Mouse (Mus musculus): Measurements from ENCODE around the gene Tspoap1. TPM values are rescaled to one million over a fixed set of nuclear protein-coding genes. Genes with fewer than 3 reads are reported as not detected.

Tspoap1 gene
- polyA plus RNA-seq, 1 experiment from 2014 or later = 1.2 TPM

- ATAC-seq (no peak), DNase-seq (no peak)
- 55% methylated on average over 5 of the region's 5 CpGs for WGBS (ENCODE audit: insufficient replicate concordance)
- H3K9ac ChIP-seq (replicated peaks) = no peak overlapping the region
- H3K27ac ChIP-seq (ENCODE audit: low read depth) = no peak overlapping the region
- TF ChIP-seq CTCF (IDR thresholded peaks at IDR 0.05; ENCODE audit: low read depth) (no peak), EP300 (IDR thresholded peaks at IDR 0.05; ENCODE audit: low read depth) (no peak)
- no peak overlapping the region for H3K4me2 ChIP-seq (ENCODE audit: low read depth, low read length)
- peaks cover 4% of the 10 kb centered on the region; the same call in 1 of the 2 replicates for H3K27me3 ChIP-seq (ENCODE audit: insufficient read depth, low read length)
- no peaks in the 10 kb centered on the region for H3K4me1 ChIP-seq (ENCODE audit: insufficient read depth)
- H3K36me3 ChIP-seq (replicated peaks; ENCODE audit: insufficient read depth, low read length) = no peaks in the 10 kb centered on the region
- no peaks in the 10 kb centered on the region for H3K9me3 ChIP-seq (ENCODE audit: low read length)
- H3K4me3 ChIP-seq (ENCODE audit: low read depth, low read length) = no peak overlapping the region
These were observed 61.2 kb downstream of the Tspoap1 start for GRCm38 (mm10) chr11:87821502-87821901.

- Histone ChIP-seq H3K4me3 (ENCODE audit: low read depth, low read length) (no peak within 1 kb of the TSS), H3K4me1 (ENCODE audit: insufficient read depth) (no peaks in the 10 kb centered on the region), H3K27me3 (ENCODE audit: insufficient read depth, low read length) (no peaks in the 10 kb centered on the region), H3K9ac (replicated peaks) (no peak within 1 kb of the TSS), H3K9me3 (ENCODE audit: low read length) (no peaks in the 10 kb centered on the region), H3K36me3 (replicated peaks; ENCODE audit: insufficient read depth, low read length) (no peaks in the 10 kb centered on the region), H3K4me2 (ENCODE audit: low read depth, low read length) (no peak within 1 kb of the TSS), H3K27ac (ENCODE audit: low read depth) (no peak within 1 kb of the TSS)
- 63% methylated on average over 10 of the region's 10 CpGs for WGBS (ENCODE audit: insufficient replicate concordance)
- DNase-seq (no peak), ATAC-seq (no peak)
- TF ChIP-seq EP300 (IDR thresholded peaks at IDR 0.05; ENCODE audit: low read depth) (no peak), CTCF (IDR thresholded peaks at IDR 0.05; ENCODE audit: low read depth) (no peak)
These were observed 68.0 kb downstream of the Tspoap1 start, which contains the start of gene Lpo for GRCm38 (mm10) chr11:87828239-87828900. Gene Lpo, minus strand, starts transcription at chr11:87828289.

MicroRNAs encoded within 50 kb of the gene (microRNA counts, 519-probe panel; counts per million panel counts)
- microRNA mmu-miR-142-3p (7,196 counts per million, percentile 84 among the panel's probes with 10 or more counts), microRNA mmu-miR-142-5p (3,836 counts per million, percentile 42 among the panel's probes with 10 or more counts)

Small RNAs within 50 kb of the gene (microRNA-seq; reads per million reads assigned to microRNA genes)
- gene Mir142 = not detected
- gene Mir142b = not detected

Other genes starting within 250 kb of the Tspoap1 start
- gene Gm11492, start 193.9 kb upstream of the Tspoap1 start, polyA plus RNA-seq (2015; fragmentation: Nextera tagmentation; extraction: Ambion mirVana) = not detected in 2 replicates
- gene Sept4, start 191.6 kb upstream of the Tspoap1 start, polyA plus RNA-seq (2015; fragmentation: Nextera tagmentation; extraction: Ambion mirVana) = 21.7 and 22.0 TPM in 2 replicates
- gene Mtmr4, start 168.4 kb upstream of the Tspoap1 start, polyA plus RNA-seq (2015; fragmentation: Nextera tagmentation; extraction: Ambion mirVana) = 4.8 and 5.6 TPM in 2 replicates
- 0.04 TPM in 1 of 2 replicates, not detected in the other for gene Hsf5, start 143.4 kb upstream of the Tspoap1 start, polyA plus RNA-seq (2015; fragmentation: Nextera tagmentation; extraction: Ambion mirVana)
- 4.2 and 5.8 TPM in 2 replicates for gene Rnf43, start 97.8 kb upstream of the Tspoap1 start, polyA plus RNA-seq (2015; fragmentation: Nextera tagmentation; extraction: Ambion mirVana)
- 114 and 120 TPM in 2 replicates for gene Supt4a, start 23.0 kb upstream of the Tspoap1 start, polyA plus RNA-seq (2015; fragmentation: Nextera tagmentation; extraction: Ambion mirVana)
- 250 and 274 TPM in 2 replicates for gene Mpo, start 33.0 kb downstream of the Tspoap1 start, polyA plus RNA-seq (2015; fragmentation: Nextera tagmentation; extraction: Ambion mirVana)
- gene Lpo, start 67.7 kb downstream of the Tspoap1 start, polyA plus RNA-seq (2015; fragmentation: Nextera tagmentation; extraction: Ambion mirVana) = not detected in 2 replicates
- gene Mks1, start 92.7 kb downstream of the Tspoap1 start, polyA plus RNA-seq (2015; fragmentation: Nextera tagmentation; extraction: Ambion mirVana) = 1.4 and 2.1 TPM in 2 replicates
- 0.52 and 0.65 TPM in 2 replicates for gene Epx, start 115.0 kb downstream of the Tspoap1 start, polyA plus RNA-seq (2015; fragmentation: Nextera tagmentation; extraction: Ambion mirVana)
- not detected in 2 replicates for gene Olfr462, start 131.7 kb downstream of the Tspoap1 start, polyA plus RNA-seq (2015; fragmentation: Nextera tagmentation; extraction: Ambion mirVana)
- not detected in 2 replicates for gene Olfr463, start 136.8 kb downstream of the Tspoap1 start, polyA plus RNA-seq (2015; fragmentation: Nextera tagmentation; extraction: Ambion mirVana)
- not detected in 2 replicates for gene Olfr464, start 160.4 kb downstream of the Tspoap1 start, polyA plus RNA-seq (2015; fragmentation: Nextera tagmentation; extraction: Ambion mirVana)
- 10.5 and 11.0 TPM in 2 replicates for gene Dynll2, start 227.0 kb downstream of the Tspoap1 start, polyA plus RNA-seq (2015; fragmentation: Nextera tagmentation; extraction: Ambion mirVana)

Measured in liver, postnatal 0 days (tissue).